Mouse (Mus musculus) testis, postnatal 10 days (tissue): ENCODE measurements around the gene Olfr612.
"Not testable (repeated sequence)": the region's sequence is repeated elsewhere in the genome, so short reads cannot be mapped to it uniquely, and the experiment has no call there.

ENCODE experiments used
- DNase-seq: peaks from one replicate; pipeline ENCODE4 v3.0.0; 2021; ENCODE audit warnings: low spot score

The Olfr612 gene

GRCm38 (mm10) chr7:103542617-103543016 lies at the start of gene Olfr612:
TSS of gene Olfr612 (minus strand) at chr7:103542717.
- not testable (repeated sequence) for DNase-seq

- DNase-seq, result no peak
Measured at GRCm38 (mm10) chr7:103589803-103590202, 47.3 kb upstream of the Olfr612 start, which contains the start of gene Olfr618. TSS of gene Olfr618 (plus strand) at chr7:103590103.

DNA sequence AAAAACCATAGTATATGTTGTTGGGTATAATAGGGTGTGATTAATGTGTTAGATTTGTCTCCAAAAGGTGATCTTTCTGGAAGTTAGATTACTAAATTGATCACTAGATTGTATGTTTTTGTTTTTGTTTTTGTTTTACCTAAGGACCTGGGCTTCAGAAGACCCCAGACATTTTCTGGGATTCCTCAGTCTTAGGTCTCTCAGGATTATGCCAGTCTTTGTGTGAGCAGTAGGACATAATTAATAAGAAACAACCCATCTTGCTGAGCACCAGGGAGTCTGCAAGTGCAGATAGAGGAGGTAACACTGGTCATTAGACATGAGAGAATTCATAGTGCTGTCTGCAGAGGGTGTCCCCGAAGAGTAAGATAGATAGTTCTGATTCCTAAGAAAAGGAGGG lies 30.2 kb upstream of the Olfr612 start, which contains the start of gene Olfr617:
Gene Olfr617 (plus strand): TSS at position 301 of the 400 bp plus-strand sequence.
- DNase-seq, result no peak

DNA sequence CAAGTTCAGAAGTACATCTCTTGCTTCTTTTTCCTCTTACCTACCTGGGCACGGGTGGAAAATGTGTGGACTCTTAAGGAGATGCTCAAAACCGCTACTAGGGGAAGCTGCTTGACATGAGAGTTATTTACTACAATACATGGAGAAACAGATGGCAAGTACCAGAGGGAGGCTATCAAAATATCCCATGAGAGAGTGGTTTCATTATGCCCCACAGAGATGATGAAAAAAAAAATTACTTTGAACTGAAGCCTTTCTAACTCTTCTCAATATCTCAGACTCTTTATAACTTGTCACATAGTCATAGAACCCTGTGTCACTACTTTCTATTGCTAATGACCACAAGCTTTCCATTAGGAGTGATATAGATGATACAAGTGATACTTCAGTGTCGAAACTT lies 26.5 kb upstream of the Olfr612 start, which contains the start of gene Olfr616:
Gene Olfr616 (minus strand): TSS at position 101 of the 400 bp plus-strand sequence.
- DNase-seq, result no peak

DNA sequence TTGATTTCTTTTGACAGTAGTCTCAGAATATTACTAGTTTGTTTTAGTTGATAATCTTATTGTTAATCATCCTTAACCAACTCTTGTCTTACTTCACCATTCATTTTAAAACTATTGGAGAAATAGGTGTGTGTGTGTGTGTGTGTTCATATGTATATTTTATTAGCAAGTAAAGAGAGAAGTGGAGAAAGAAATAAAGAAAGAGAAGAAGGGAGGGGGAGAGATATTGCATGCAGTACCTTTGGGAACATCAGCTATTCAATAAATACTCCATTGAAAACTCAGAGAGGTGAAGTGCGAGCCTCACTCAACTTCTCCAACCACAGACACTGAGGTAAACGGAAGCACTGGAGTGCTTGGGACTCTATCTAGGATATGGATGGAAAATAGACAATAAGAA lies 13.3 kb upstream of the Olfr612 start, which contains the start of gene Olfr615:
Gene Olfr615 (plus strand): TSS at position 301 of the 400 bp plus-strand sequence.
- no peak for DNase-seq

GRCm38 (mm10) chr7:103547774-103548173 lies 5.3 kb upstream of the Olfr612 start, which contains the start of gene Olfr613:
TSS of gene Olfr613 (plus strand) at chr7:103548074.
- DNase-seq, result no peak

GRCm38 (mm10) chr7:103520746-103521145 lies 21.8 kb downstream of the Olfr612 start, which contains the start of gene Olfr611:
TSS of gene Olfr611 (minus strand) at chr7:103520846.
- not testable (repeated sequence) for DNase-seq

GRCm38 (mm10) chr7:103512022-103512421 lies 30.5 kb downstream of the Olfr612 start, which contains the start of gene Olfr610:
TSS of gene Olfr610 (minus strand) at chr7:103512122.
- DNase-seq, result no peak

DNA sequence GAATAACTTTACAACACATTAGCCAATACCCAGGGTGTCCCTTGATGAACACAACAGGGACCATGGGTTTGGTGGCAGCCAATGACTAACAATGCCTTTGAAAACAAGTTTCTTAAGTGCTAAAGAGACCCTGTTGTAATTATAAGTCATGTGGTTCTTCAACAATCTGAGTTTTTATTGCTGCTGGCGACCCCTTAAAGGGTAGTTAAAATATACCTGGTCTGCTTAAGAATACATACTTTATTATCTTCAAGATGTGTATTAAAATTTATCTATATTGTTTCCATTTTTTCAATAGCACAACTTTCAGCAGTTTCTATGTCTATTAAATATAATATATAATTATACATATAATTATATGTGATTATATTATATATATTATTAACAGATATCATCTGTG lies 44.6 kb downstream of the Olfr612 start, which contains the start of gene Olfr609:
Gene Olfr609 (minus strand): TSS at position 101 of the 400 bp plus-strand sequence.
- DNase-seq, result no peak
